Comparison of ENCODE assay signal across 7 mouse cellular contexts in genomic region chr11:109069326-109069709, GRCm38 (mm10).
DNase-seq lines count a peak whose midpoint lies in the region; ATAC-seq and TF ChIP-seq lines count a peak whose summit lies in the region.

No protein-coding gene starts in this region.

- peak overlapping the region; percentile 59; the same call in 1 of the 2 replicates for H3K27ac ChIP-seq in lung, embryonic 14.5 days (ENCODE audit: low read depth)
- H3K27ac ChIP-seq in hindbrain, postnatal 0 days = peak overlapping the region; percentile 62

- H3K36me3 ChIP-seq in lung, embryonic 14.5 days (ENCODE audit: insufficient read depth) = no peaks in the 10 kb centered on the region
- no peaks in the 10 kb centered on the region for H3K36me3 ChIP-seq in hindbrain, postnatal 0 days (ENCODE audit: insufficient read depth, low read length)

- H3K27me3 ChIP-seq in lung, embryonic 14.5 days (ENCODE audit: insufficient read depth, low read length) = no peaks in the 10 kb centered on the region
- H3K27me3 ChIP-seq in hindbrain, postnatal 0 days (ENCODE audit: insufficient read depth, low read length) = no peaks in the 10 kb centered on the region

- DNase-seq in lung, embryonic 14.5 days = no peak
- no peak for DNase-seq in lung, adult 2 months
- peak; percentile 69 for DNase-seq in cerebellum, adult 9-11 months
- DNase-seq in hindbrain, postnatal 0 days (ENCODE audit: low spot score) = peak; percentile 42
- DNase-seq in skeletal muscle tissue, adult 2 months (ENCODE audit: low read depth, low spot score) = peak; percentile 5
- no peak for DNase-seq in layer of hippocampus, adult 18-20 months (ENCODE audit: low spot score in 2 of 2)

- TF ChIP-seq POLR2A in lung, adult 2 months (IDR thresholded peaks at IDR 0.05; ENCODE audit: borderline replicate concordance, extremely low read depth, low read depth, low read length) = no peak

- WGBS in lung, embryonic 14.5 days = 46% methylated on average over 6 of the region's 6 CpGs
- 52% methylated on average over 6 of the region's 6 CpGs for WGBS in lung, adult 2 months
- WGBS in hindbrain, postnatal 0 days = 25% methylated on average over 6 of the region's 6 CpGs

- H3K4me1 ChIP-seq in lung, embryonic 14.5 days (ENCODE audit: insufficient read depth) = peaks cover 11% of the 10 kb centered on the region
- H3K4me1 ChIP-seq in lung, adult 2 months (ENCODE audit: control insufficient read depth, insufficient read depth, low read length) = peaks cover 12% of the 10 kb centered on the region
- peaks cover 13% of the 10 kb centered on the region for H3K4me1 ChIP-seq in hindbrain, postnatal 0 days (ENCODE audit: insufficient read depth, low read length)

- ATAC-seq in lung, embryonic 14.5 days (ENCODE audit: insufficient read depth) = peak; percentile 35; the same call in 1 of the 2 replicates
- ATAC-seq in hindbrain, postnatal 0 days = peak; percentile 55; the same call in 1 of the 2 replicates
- no peak for ATAC-seq in erythroblast, adult 5-6 weeks (replicated peaks; ENCODE audit: low FRiP score, poor library complexity, severe bottlenecking)

- no peak overlapping the region for H3K9ac ChIP-seq in lung, embryonic 14.5 days
- no peak overlapping the region for H3K9ac ChIP-seq in hindbrain, postnatal 0 days (replicated peaks; ENCODE audit: low read length)

- H3K4me2 ChIP-seq in lung, embryonic 14.5 days = 0 out of 2 replicates have a peak overlapping the region, but pooled peaks have one; percentile 7
- peak overlapping the region; percentile 27; the same call in 1 of the 2 replicates for H3K4me2 ChIP-seq in hindbrain, postnatal 0 days (ENCODE audit: low read depth, low read length)

- H3K9me3 ChIP-seq in lung, embryonic 14.5 days (ENCODE audit: low read depth, low read length) = no peaks in the 10 kb centered on the region; the same call in 1 of the 2 replicates
- no peaks in the 10 kb centered on the region for H3K9me3 ChIP-seq in hindbrain, postnatal 0 days (ENCODE audit: low read length)

- no peak for TF ChIP-seq CTCF in lung, embryonic 14.5 days (IDR thresholded peaks at IDR 0.05; ENCODE audit: low read depth)
- no peak for TF ChIP-seq CTCF in lung, adult 2 months (IDR thresholded peaks at IDR 0.05; ENCODE audit: insufficient read depth, low read length)
- no peak for TF ChIP-seq CTCF in hindbrain, postnatal 0 days (IDR thresholded peaks at IDR 0.05; ENCODE audit: low read depth)

- no peak overlapping the region for H3K4me3 ChIP-seq in lung, embryonic 14.5 days (ENCODE audit: low read depth, low read length)
- no peak overlapping the region for H3K4me3 ChIP-seq in lung, adult 2 months (replicated peaks; ENCODE audit: extremely low read depth, low read depth, low read length)
- no peak overlapping the region for H3K4me3 ChIP-seq in hindbrain, postnatal 0 days (ENCODE audit: low read length)

Comparison
In these comparisons a context has a peak if more than half of its experiments do, and no peak if none do; other contexts are left out.
1. DNase-seq: peak in cerebellum, adult 9-11 months (single experiment), hindbrain, postnatal 0 days (single experiment) and skeletal muscle tissue, adult 2 months (single experiment); none in lung, embryonic 14.5 days (single experiment), lung, adult 2 months (single experiment) and layer of hippocampus, adult 18-20 months (0 of 2).